Mouse (Mus musculus) liver, embryonic 13.5 days (tissue): ENCODE measurements around the gene Irf2bpl. TPM values are rescaled to one million over a fixed set of nuclear protein-coding genes. Genes with fewer than 3 reads are reported as not detected.

Experiments used
- ATAC-seq: fragments of 200-750 bp; cut with Nextera tagmentation; 2 replicates; pipeline ENCODE4 v1.8.0; 2017; ENCODE audit warnings: low read depth, mild to moderate bottlenecking, moderate number of reproducible peaks, moderate library complexity
- DNase-seq: peaks from one replicate; pipeline ENCODE4 v3.0.0; 2022
- H3K27ac ChIP-seq: fragments of 300-500 bp; sonication (generic); 2 replicates; pipeline ENCODE4 v1.5.1; 2015; ENCODE audit warnings: moderate library complexity, mild to moderate bottlenecking, inconsistent platforms
- H3K27me3 ChIP-seq: fragments of 300-500 bp; sonication (generic); 2 replicates; pipeline ENCODE4 v1.6.1; 2015; ENCODE audit warnings: mild to moderate bottlenecking, inconsistent platforms
- H3K36me3 ChIP-seq: fragments of 300-500 bp; sonication (generic); 2 replicates; pipeline ENCODE4 v1.6.1; 2015; ENCODE audit warnings: mild to moderate bottlenecking, inconsistent platforms
- H3K4me1 ChIP-seq: fragments of 300-500 bp; sonication (generic); replicated peaks from 2 replicates; pipeline ENCODE4 v1.6.1; 2015; ENCODE audit warnings: inconsistent platforms
- H3K4me2 ChIP-seq: fragments of 300-500 bp; sonication (generic); 2 replicates; pipeline ENCODE4 v1.6.1; 2015; ENCODE audit warnings: inconsistent platforms, mild to moderate bottlenecking, moderate library complexity
- H3K4me3 ChIP-seq: fragments of 300-500 bp; sonication (generic); replicated peaks from 2 replicates; pipeline ENCODE4 v1.5.1; 2015; ENCODE audit warnings: mild to moderate bottlenecking, inconsistent platforms
- H3K9ac ChIP-seq: fragments of 300-500 bp; sonication (generic); 2 replicates; pipeline ENCODE4 v1.6.1; 2015; ENCODE audit warnings: mild to moderate bottlenecking, inconsistent platforms
- H3K9me3 ChIP-seq: fragments of 300-500 bp; sonication (generic); replicated peaks from 2 replicates; pipeline ENCODE4 v1.6.1; 2016; ENCODE audit warnings: inconsistent platforms
- WGBS: fragments of 180-500 bp; shearing (Covaris S2); methylation state at CpG from one replicate; pipeline ENCODE4 v1.1.7; 2015; ENCODE audit not compliant: insufficient replicate concordance; 5-methylcytosine and 5-hydroxymethylcytosine counted together
- polyA plus RNA-seq: library from polyadenylated mRNA; unstranded; fragments of >200 nt; fragmentation: Nextera tagmentation; extraction: Ambion mirVana; gene quantifications from 2 replicates; pipeline ENCODE4 v1.2.1, GENCODE M21; 2015

The Irf2bpl gene
- polyA plus RNA-seq, 1 experiment from 2014 or later = 2.8 TPM

GRCm38 (mm10) chr12:86869761-86870160, 14.8 kb downstream of the Irf2bpl start:
- H3K27ac ChIP-seq = no peak overlapping the region
- H3K36me3 ChIP-seq = no peaks in the 10 kb centered on the region
- no peak overlapping the region for H3K4me2 ChIP-seq
- no peaks in the 10 kb centered on the region for H3K9me3 ChIP-seq
- H3K4me3 ChIP-seq = no peak overlapping the region
- 58% methylated on average over 6 of the region's 6 CpGs for WGBS
- DNase-seq = no peak
- H3K9ac ChIP-seq = no peak overlapping the region
- peaks cover 9% of the 10 kb centered on the region for H3K4me1 ChIP-seq
- ATAC-seq = no peak
- no peaks in the 10 kb centered on the region for H3K27me3 ChIP-seq

- no peaks in the 10 kb centered on the region for H3K27me3 ChIP-seq
- H3K4me1 ChIP-seq = peaks cover 9% of the 10 kb centered on the region
- no peaks in the 10 kb centered on the region for H3K9me3 ChIP-seq
- ATAC-seq = peak; percentile 39; the same call in 1 of the 2 replicates
- no peak overlapping the region for H3K4me3 ChIP-seq
- H3K27ac ChIP-seq = no peak overlapping the region
- H3K4me2 ChIP-seq = no peak overlapping the region
- 42% methylated on average over 14 of the region's 14 CpGs for WGBS
- DNase-seq = no peak
- H3K9ac ChIP-seq = no peak overlapping the region
- no peaks in the 10 kb centered on the region for H3K36me3 ChIP-seq
Measured at GRCm38 (mm10) chr12:86867271-86868223, 17.1 kb downstream of the Irf2bpl start.

DNA sequence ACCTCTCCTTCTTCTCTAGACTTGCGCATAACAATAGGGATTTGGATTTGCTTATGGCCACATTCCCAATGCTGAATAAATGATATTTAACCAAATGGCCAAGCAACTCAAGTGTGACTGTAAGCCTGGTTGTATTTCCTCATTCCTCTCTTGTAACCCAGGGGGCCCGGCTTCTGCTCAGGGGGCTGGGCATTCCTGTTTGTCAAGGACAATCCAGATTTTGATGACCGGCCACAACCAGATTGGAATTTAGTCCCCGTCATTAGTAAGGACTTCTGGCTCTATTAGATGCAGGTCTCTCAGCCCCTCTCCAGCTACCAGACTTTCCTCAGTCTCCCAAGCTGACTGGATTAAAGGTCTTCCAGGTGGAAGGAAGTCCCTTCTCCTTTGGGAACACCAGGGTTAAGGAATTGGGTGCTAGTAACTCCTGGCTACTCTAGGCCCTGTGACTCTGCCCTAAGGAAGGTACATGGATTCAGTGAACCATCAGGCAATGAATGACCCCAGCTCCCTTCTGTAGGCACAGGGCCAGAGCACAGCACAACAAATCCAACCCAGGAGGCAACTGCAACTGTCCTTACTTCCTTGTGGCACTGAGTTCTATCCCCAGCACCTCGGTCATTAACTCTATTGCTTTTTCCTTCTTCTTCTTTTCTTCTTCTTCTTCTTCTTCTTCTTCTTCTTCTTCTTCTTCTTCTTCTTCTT, 20.1 kb downstream of the Irf2bpl start:
- Histone ChIP-seq H3K4me2 (no peak overlapping the region), H3K36me3 (no peaks in the 10 kb centered on the region), H3K9me3 (no peaks in the 10 kb centered on the region), H3K27me3 (no peaks in the 10 kb centered on the region), H3K27ac (no peak overlapping the region), H3K9ac (no peak overlapping the region), H3K4me1 (peaks cover 18% of the 10 kb centered on the region), H3K4me3 (no peak overlapping the region)
- WGBS = 73% methylated on average over 5 of the region's 5 CpGs
- ATAC-seq (no peak), DNase-seq (no peak)

GRCm38 (mm10) chr12:86859924-86860790, 24.4 kb downstream of the Irf2bpl start:
- H3K4me3 ChIP-seq = no peak overlapping the region
- H3K9ac ChIP-seq = no peak overlapping the region
- H3K27me3 ChIP-seq = no peaks in the 10 kb centered on the region
- H3K9me3 ChIP-seq = no peaks in the 10 kb centered on the region
- H3K27ac ChIP-seq = no peak overlapping the region
- H3K4me1 ChIP-seq = peaks cover 25% of the 10 kb centered on the region
- ATAC-seq (no peak), DNase-seq (no peak)
- WGBS = 47% methylated on average over 10 of the region's 10 CpGs
- no peaks in the 10 kb centered on the region for H3K36me3 ChIP-seq
- H3K4me2 ChIP-seq = no peak overlapping the region

DNA sequence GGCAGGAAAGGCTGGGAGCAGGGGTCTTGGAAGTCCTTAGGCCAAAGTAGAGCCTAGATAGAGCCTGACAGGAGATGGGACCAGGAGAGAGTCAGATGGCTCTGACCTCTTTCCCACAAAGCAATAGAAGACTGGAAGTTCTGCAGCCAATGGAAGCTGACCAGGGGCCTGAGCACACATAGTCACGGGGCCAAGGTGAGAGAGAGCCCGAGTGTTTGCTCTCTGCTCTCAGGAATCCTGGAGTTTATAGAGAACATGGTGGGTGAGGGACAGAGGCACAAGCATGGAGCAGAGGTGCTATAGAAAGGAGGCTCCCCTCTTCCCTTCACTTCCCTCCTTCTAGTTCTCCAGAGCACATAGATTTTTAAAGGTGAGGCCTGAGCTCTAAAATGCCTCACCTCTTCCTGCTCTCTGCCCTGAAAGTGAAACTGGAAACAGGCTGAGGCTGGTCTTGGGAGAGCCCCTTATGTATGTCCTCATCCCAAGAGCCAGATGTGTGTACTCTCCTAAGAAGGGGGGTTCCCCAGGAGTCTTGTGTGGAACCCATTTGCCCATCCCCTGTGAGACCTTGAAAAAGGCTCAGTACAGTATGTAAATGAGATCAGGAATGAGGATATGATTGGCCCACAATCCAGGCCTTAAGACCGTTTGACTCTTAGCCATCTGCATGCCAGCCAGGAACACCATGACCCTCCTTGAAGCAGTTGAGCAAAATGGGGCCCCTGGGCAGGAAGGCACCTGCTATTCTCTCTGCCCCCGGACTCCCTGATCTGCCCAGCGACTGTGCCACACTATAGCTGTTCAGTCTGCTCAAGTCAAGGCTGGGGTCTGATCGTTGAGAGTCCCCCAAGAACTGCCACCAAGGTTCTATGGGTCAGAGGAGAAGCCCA, 25.4 kb downstream of the Irf2bpl start:
- ATAC-seq = no peak
- H3K9me3 ChIP-seq = no peaks in the 10 kb centered on the region
- no peak overlapping the region for H3K4me2 ChIP-seq
- no peak overlapping the region for H3K4me3 ChIP-seq
- no peak overlapping the region for H3K27ac ChIP-seq
- no peak for DNase-seq
- no peaks in the 10 kb centered on the region for H3K36me3 ChIP-seq
- peaks cover 28% of the 10 kb centered on the region for H3K4me1 ChIP-seq
- 53% methylated on average over 6 of the region's 6 CpGs for WGBS
- no peak overlapping the region for H3K9ac ChIP-seq
- H3K27me3 ChIP-seq = no peaks in the 10 kb centered on the region

DNA sequence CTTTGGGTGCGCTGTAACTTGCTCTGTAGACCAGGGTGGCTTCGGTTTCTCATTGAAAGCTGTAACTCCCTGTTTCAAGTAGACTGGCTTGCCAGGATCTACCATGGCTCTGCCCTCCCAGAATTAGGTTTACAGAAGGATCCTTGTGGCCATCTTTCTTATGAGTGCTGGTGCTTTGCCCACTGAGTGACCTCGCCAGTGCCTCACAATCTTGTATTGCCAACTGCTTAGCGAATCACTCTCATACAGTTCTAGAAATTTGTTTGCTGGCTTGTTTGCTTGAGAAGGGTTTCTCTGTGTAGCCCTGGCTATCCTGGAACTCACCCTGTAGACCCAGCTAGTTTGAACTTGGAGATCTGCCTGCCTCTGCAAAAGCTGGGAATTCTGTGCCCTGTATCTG, 26.1 kb downstream of the Irf2bpl start:
- no peaks in the 10 kb centered on the region for H3K36me3 ChIP-seq
- H3K9me3 ChIP-seq = no peaks in the 10 kb centered on the region
- H3K4me2 ChIP-seq = no peak overlapping the region
- no peak overlapping the region for H3K27ac ChIP-seq
- no peak for ATAC-seq
- no peak overlapping the region for H3K4me3 ChIP-seq
- DNase-seq = no peak
- H3K27me3 ChIP-seq = no peaks in the 10 kb centered on the region
- H3K9ac ChIP-seq = no peak overlapping the region
- H3K4me1 ChIP-seq = peaks cover 35% of the 10 kb centered on the region
- WGBS = 75% methylated on average over 4 of the region's 4 CpGs

DNA sequence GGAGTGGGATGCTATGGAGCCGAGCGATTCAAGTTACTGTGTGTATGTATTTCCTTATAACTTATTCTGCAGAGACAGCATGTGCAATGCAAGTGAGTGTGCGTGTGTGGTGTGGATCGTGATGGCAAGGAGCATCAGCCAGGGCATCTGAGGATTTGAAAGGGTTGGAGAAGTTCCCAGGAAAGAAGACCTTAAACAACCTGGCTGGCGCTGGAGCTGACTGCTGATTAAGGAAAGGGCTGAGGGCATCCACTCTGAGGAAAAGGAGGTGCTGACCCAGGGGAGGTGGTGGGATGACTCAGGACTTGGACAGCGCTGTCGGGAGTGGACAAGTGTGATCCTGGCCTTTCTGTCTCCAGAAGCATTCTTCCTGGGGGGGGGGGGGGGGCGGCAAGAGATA, 27.3 kb downstream of the Irf2bpl start:
- no peak overlapping the region for H3K4me3 ChIP-seq
- 68% methylated on average over 7 of the region's 8 CpGs for WGBS
- no peaks in the 10 kb centered on the region for H3K9me3 ChIP-seq
- H3K36me3 ChIP-seq = no peaks in the 10 kb centered on the region
- ATAC-seq (no peak), DNase-seq (no peak)
- H3K27ac ChIP-seq = no peak overlapping the region
- H3K4me1 ChIP-seq = peaks cover 43% of the 10 kb centered on the region
- H3K9ac ChIP-seq = no peak overlapping the region
- no peak overlapping the region for H3K4me2 ChIP-seq
- H3K27me3 ChIP-seq = no peaks in the 10 kb centered on the region

DNA sequence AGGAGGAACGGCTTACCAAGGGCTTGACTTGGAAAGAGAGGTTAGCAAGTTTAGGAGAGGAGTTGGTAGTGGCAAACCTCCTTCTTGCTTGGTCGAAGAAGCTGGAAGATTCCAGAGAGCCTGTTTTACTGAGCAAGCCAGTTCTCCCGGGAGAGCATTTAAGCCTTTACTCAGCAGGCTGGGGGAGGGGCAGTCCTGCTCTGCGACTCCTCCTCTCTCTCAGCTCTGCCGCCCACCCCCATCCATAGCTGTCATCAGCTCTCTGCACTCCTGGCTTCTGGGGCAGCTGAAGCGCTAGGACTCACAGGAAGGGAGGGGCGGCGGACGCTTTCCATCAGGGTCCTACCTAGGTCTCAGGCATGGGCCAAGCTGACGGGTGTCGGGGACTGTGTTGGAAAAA, 28.9 kb downstream of the Irf2bpl start:
- Histone ChIP-seq H3K27me3 (0 out of 2 replicates have a peak, but pooled peaks cover 3% of the 10 kb centered on the region), H3K4me1 (peaks cover 43% of the 10 kb centered on the region), H3K9me3 (no peaks in the 10 kb centered on the region), H3K9ac (no peak overlapping the region), H3K36me3 (no peaks in the 10 kb centered on the region), H3K27ac (no peak overlapping the region), H3K4me3 (no peak overlapping the region), H3K4me2 (peak overlapping the region; percentile 33)
- no peak for DNase-seq
- WGBS = 11% methylated on average over 11 of the region's 11 CpGs
- ATAC-seq = no peak

- Histone ChIP-seq H3K4me1 (peaks cover 27% of the 10 kb centered on the region), H3K27ac (no peak overlapping the region), H3K4me3 (no peak overlapping the region), H3K4me2 (no peak overlapping the region), H3K9ac (no peak overlapping the region), H3K36me3 (no peaks in the 10 kb centered on the region), H3K27me3 (peaks cover 6% of the 10 kb centered on the region; the same call in 1 of the 2 replicates), H3K9me3 (no peaks in the 10 kb centered on the region)
- 14% methylated on average over 1 of the region's 1 CpGs for WGBS
- ATAC-seq = peak; percentile 76
- no peak for DNase-seq
Measured at GRCm38 (mm10) chr12:86853516-86853915, 31.1 kb downstream of the Irf2bpl start.

GRCm38 (mm10) chr12:86851313-86851712, 33.3 kb downstream of the Irf2bpl start:
- H3K9ac ChIP-seq = no peak overlapping the region
- ATAC-seq (no peak), DNase-seq (no peak)
- no peak overlapping the region for H3K27ac ChIP-seq
- H3K27me3 ChIP-seq = peaks cover 6% of the 10 kb centered on the region; the same call in 1 of the 2 replicates
- no peak overlapping the region for H3K4me2 ChIP-seq
- no peak overlapping the region for H3K4me3 ChIP-seq
- peaks cover 27% of the 10 kb centered on the region for H3K4me1 ChIP-seq
- H3K9me3 ChIP-seq = no peaks in the 10 kb centered on the region
- H3K36me3 ChIP-seq = no peaks in the 10 kb centered on the region
